Mouse (Mus musculus): ENCODE measurements at regions not wholly inside any gene's neighbourhood (a gene's known extent, or its start where the extent isn't known, plus 50 kb on each side); places are given as distances from the start of the nearest gene placed in this dataset.

DNA sequence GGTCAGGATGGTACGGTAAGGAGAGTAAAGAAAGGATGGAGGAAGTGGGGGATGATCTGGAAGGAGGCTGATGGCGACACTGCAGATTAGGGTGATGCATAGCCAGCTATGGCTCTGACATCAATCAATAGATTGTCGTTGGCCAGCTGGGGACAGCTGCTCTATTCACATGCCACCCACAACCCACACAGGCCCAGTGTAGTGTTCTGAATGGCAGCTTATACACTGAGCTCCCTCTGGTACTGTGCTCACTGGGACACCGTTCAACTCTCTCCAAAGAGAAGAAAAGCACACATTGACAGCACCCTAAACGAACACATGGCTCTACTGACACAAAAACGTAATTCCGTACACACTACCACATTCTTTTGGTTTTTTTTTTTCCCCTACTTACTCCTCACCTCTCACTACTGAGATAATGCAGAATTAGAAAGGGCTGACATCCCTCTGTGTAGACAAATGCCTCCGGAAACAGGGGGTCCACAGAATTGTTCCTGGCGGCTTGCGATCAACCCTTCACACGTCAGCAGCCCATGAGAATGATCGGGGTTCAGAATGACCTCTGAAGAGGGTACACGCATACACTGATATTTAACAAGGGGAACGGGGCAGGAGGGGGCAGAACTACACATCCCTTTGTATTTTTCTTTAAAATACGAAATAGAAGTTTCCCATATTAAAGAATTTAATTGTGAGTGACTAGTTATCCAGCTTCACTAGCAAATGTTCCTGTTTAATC lies 178.5 kb upstream of the Ipo5 start:
- Histone ChIP-seq H3K27ac (no peak overlapping the region), H3K4me2 (ENCODE audit: low read depth) (no peak overlapping the region), H3K4me1 (replicated peaks; ENCODE audit: control insufficient read depth in 2 of 2, insufficient read depth in 2 of 2, low read length in 1 of 2) (peaks cover 0 to 3% of the 10 kb centered on the region in 2 experiments; a peak in 1 of 4 replicates), H3K9ac (replicated peaks) (no peak overlapping the region), H3K4me3 (ENCODE audit: insufficient read depth in 1 of 2, low read depth in 2 of 2, low read length in 2 of 2) (no peak overlapping the region), H3K27me3 (ENCODE audit: control insufficient read depth, insufficient read depth, low read length) (no peaks in the 10 kb centered on the region), H3K36me3 (replicated peaks; ENCODE audit: control insufficient read depth, insufficient read depth, low read depth) (no peaks in the 10 kb centered on the region), H3K9me3 (ENCODE audit: control insufficient read depth, low read length) (no peaks in the 10 kb centered on the region)
- DNase-seq (ENCODE audit: low read depth in 3 of 3, low spot score in 3 of 3) (no peak), ATAC-seq (ENCODE audit: insufficient read depth) (no peak)
- WGBS (ENCODE audit: insufficient replicate concordance): 61% methylated on average over 15 of the region's 15 CpGs
- TF ChIP-seq EP300 (IDR thresholded peaks at IDR 0.05; ENCODE audit: low read depth): no peak
- TF ChIP-seq CTCF (IDR thresholded peaks at IDR 0.05; ENCODE audit: low read depth): no peak

DNA sequence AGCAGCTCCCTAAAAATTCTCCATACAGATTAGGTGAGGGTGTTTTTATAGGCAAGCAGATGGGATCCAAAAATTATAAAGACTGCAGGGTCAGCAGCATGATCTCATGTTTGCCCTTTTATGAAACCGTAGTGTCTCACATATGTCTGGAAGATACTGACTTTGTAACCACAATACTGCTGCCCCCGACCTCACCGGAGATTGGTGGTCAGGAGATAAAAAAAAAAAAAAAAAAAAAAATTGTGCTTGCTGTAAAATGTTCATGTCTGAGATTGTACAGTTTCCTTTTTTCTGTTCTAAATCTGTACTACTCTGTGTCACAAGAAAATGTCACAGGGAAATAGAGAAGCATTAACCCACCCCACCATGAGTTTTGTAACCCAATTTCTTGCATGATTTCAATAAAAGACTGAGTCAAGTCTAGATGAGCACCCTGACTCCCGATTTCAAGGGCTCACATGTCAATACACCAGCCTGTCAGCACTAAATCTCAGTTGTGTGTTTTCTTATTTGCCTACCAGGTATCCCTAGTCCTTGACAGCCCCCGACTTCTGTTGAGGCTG lies 169.5 kb upstream of the Ipo5 start:
- 22% methylated on average over 5 of the region's 5 CpGs for WGBS (ENCODE audit: insufficient replicate concordance)
- Histone ChIP-seq H3K4me1 (replicated peaks; ENCODE audit: control insufficient read depth in 2 of 2, insufficient read depth in 2 of 2, low read length in 1 of 2) (no peaks in the 10 kb centered on the region), H3K9me3 (ENCODE audit: control insufficient read depth, low read length) (no peaks in the 10 kb centered on the region)

DNA sequence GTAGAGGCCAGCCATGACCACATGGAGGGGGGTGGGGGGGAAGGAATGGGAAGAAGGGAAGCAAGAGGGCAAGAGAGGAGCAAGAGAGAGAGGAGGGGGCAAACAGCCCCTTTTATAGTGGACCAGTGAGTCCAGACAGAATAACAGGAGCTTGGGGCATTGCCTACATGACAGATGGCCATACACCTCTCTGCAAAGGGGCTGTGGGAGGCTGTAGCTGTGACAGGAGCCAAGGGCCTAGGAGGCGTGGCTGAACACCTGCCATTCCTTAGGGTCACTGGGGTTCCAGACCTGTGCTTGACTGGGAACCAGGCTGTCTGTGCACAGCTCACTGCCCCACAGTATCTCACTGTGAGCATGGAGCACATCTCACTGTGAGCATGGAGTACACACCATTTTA lies 157.0 kb upstream of the Ipo5 start:
- Histone ChIP-seq H3K9ac (replicated peaks) (no peak overlapping the region), H3K27ac (no peak overlapping the region), H3K4me2 (ENCODE audit: low read depth) (no peak overlapping the region), H3K4me1 (replicated peaks; ENCODE audit: control insufficient read depth in 2 of 2, insufficient read depth in 2 of 2, low read length in 1 of 2) (no peaks in the 10 kb centered on the region), H3K36me3 (replicated peaks; ENCODE audit: control insufficient read depth, insufficient read depth, low read depth) (no peaks in the 10 kb centered on the region), H3K27me3 (ENCODE audit: control insufficient read depth, insufficient read depth, low read length) (no peaks in the 10 kb centered on the region), H3K4me3 (ENCODE audit: insufficient read depth in 1 of 2, low read depth in 2 of 2, low read length in 2 of 2) (no peak overlapping the region), H3K9me3 (ENCODE audit: control insufficient read depth, low read length) (no peaks in the 10 kb centered on the region)
- ATAC-seq (ENCODE audit: insufficient read depth) (no peak), DNase-seq (ENCODE audit: low read depth in 3 of 3, low spot score in 3 of 3) (no peak)
- no peak for TF ChIP-seq EP300 (IDR thresholded peaks at IDR 0.05; ENCODE audit: low read depth)
- no peak for TF ChIP-seq CTCF (IDR thresholded peaks at IDR 0.05; ENCODE audit: low read depth)
- 31% methylated on average over 1 of the region's 1 CpGs for WGBS (ENCODE audit: insufficient replicate concordance)

More for the DNA sequence above, 169.5 kb upstream of the Ipo5 start:
- Histone ChIP-seq H3K4me2 (ENCODE audit: low read depth) (no peak overlapping the region), H3K27me3 (ENCODE audit: control insufficient read depth, insufficient read depth, low read length) (no peaks in the 10 kb centered on the region), H3K4me3 (ENCODE audit: insufficient read depth in 1 of 2, low read depth in 2 of 2, low read length in 2 of 2) (no peak overlapping the region), H3K27ac (no peak overlapping the region), H3K9ac (replicated peaks) (no peak overlapping the region), H3K36me3 (replicated peaks; ENCODE audit: control insufficient read depth, insufficient read depth, low read depth) (no peaks in the 10 kb centered on the region)
- ATAC-seq (ENCODE audit: insufficient read depth) (no peak), DNase-seq (ENCODE audit: low read depth in 3 of 3, low spot score in 3 of 3) (no peak)
- TF ChIP-seq CTCF (IDR thresholded peaks at IDR 0.05; ENCODE audit: low read depth) (no peak), EP300 (IDR thresholded peaks at IDR 0.05; ENCODE audit: low read depth) (no peak)

DNA sequence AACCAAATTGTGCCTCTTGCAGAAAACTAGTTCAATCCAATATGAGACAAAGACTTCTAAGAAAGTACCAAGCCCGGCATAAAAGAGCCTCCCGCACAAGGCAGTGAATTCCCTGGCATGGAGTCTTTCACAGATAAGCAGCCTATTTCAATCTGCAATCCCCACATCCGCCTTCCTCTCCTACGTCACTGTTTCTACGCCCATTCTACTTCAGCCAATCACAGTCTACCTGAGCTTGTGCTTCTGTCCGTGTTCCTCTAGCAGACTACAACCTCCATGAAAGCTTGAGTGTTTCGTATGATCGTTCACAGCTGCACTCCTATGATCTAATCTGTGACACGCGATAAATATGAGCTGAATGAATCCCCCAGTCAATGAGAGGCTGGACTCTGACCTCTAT lies 155.6 kb upstream of the Ipo5 start:
- WGBS (ENCODE audit: insufficient replicate concordance): 60% methylated on average over 10 of the region's 10 CpGs
- Histone ChIP-seq H3K36me3 (replicated peaks; ENCODE audit: control insufficient read depth, insufficient read depth, low read depth) (no peaks in the 10 kb centered on the region), H3K4me1 (replicated peaks; ENCODE audit: control insufficient read depth in 2 of 2, insufficient read depth in 2 of 2, low read length in 1 of 2) (no peaks in the 10 kb centered on the region), H3K27me3 (ENCODE audit: control insufficient read depth, insufficient read depth, low read length) (no peaks in the 10 kb centered on the region), H3K4me3 (ENCODE audit: insufficient read depth in 1 of 2, low read depth in 2 of 2, low read length in 2 of 2) (no peak overlapping the region), H3K9me3 (ENCODE audit: control insufficient read depth, low read length) (no peaks in the 10 kb centered on the region), H3K4me2 (ENCODE audit: low read depth) (no peak overlapping the region), H3K9ac (replicated peaks) (no peak overlapping the region), H3K27ac (no peak overlapping the region)
- TF ChIP-seq CTCF (IDR thresholded peaks at IDR 0.05; ENCODE audit: low read depth) (no peak), EP300 (IDR thresholded peaks at IDR 0.05; ENCODE audit: low read depth) (no peak)
- ATAC-seq (ENCODE audit: insufficient read depth): no peak
- no peak for DNase-seq (ENCODE audit: low read depth in 3 of 3, low spot score in 3 of 3)

DNA sequence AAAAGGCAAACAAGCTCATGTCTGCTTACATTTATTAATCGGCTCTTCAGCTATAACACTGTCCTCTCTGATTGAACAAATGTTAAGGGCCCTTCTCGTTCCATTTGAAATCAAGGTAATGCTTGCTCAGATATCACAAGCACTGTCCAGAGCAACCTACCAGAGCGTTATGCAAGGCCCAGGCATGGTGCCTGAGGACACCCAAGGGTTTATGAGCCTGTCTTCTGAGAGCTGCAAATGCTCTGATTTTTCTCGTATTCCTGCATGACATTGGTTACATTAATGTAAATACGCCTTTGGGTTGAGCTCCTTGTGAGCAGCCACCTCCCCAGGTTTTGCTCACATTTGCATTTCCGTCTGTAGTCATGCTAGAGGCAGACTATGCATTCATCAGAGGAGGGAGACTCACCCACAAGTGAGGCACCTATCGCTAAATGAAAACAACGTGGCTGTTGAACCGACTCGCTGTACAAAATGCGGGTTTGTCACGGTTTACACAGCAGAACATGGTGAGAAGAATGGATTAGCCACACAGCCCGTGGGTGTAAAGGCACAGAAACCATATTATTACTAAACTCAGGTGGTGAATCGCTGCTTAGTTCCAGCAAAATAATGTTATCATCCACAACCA lies 152.7 kb upstream of the Ipo5 start:
- Histone ChIP-seq H3K9ac (replicated peaks) (no peak overlapping the region), H3K36me3 (replicated peaks; ENCODE audit: control insufficient read depth, insufficient read depth, low read depth) (no peaks in the 10 kb centered on the region), H3K4me3 (ENCODE audit: insufficient read depth in 1 of 2, low read depth in 2 of 2, low read length in 2 of 2) (no peak overlapping the region), H3K27ac (no peak overlapping the region), H3K27me3 (ENCODE audit: control insufficient read depth, insufficient read depth, low read length) (no peaks in the 10 kb centered on the region), H3K4me1 (replicated peaks; ENCODE audit: control insufficient read depth in 2 of 2, insufficient read depth in 2 of 2, low read length in 1 of 2) (0 out of 4 replicates have a peak, but pooled peaks cover 0 to 2% of the 10 kb centered on the region in 2 experiments), H3K9me3 (ENCODE audit: control insufficient read depth, low read length) (no peaks in the 10 kb centered on the region), H3K4me2 (ENCODE audit: low read depth) (no peak overlapping the region)
- ATAC-seq (ENCODE audit: insufficient read depth) (no peak), DNase-seq (ENCODE audit: low read depth in 3 of 3, low spot score in 3 of 3) (no peak)
- TF ChIP-seq CTCF (IDR thresholded peaks at IDR 0.05; ENCODE audit: low read depth): no peak
- no peak for TF ChIP-seq EP300 (IDR thresholded peaks at IDR 0.05; ENCODE audit: low read depth)
- WGBS (ENCODE audit: insufficient replicate concordance): 66% methylated on average over 14 of the region's 14 CpGs

All from liver, embryonic 14.5 days (tissue).